Mouse (Mus musculus): ENCODE measurements around the gene 6720489N17Rik.
"Not testable (repeated sequence)": the region's sequence is repeated elsewhere in the genome, so short reads cannot be mapped to it uniquely, and the experiment has no call there.

- TF ChIP-seq POLR2A (IDR thresholded peaks at IDR 0.05; ENCODE audit: borderline replicate concordance, extremely low read depth, low read depth, low read length); CTCF (IDR thresholded peaks at IDR 0.05; ENCODE audit: insufficient read depth, low read length): not testable (repeated sequence)
Measured at GRCm38 (mm10) chr13:62571099-62571498, 52.9 kb downstream of the 6720489N17Rik start, which contains the start of gene Zfp934.
